Mouse (Mus musculus): Measurements from ENCODE around the gene Rffl.

The Rffl gene

DNA sequence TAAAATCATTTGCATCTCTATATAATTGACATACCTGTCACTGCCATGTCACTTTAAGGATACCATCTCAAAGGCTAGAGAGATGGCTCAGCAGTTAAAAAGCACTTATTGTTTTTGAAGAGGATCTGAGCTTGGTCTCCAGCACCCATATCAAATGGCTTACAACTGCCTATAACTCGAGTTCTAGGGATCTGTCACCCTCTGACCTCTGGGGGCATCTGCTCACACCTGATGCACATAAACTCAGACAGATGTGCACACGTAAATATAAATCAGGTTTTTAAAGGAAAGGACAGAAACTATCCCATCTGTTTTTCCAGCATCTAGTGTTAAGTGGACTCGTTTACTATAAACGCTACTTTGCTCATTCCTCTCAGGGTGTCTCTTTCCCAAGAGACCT lies 107.7 kb downstream of the Rffl start:
- peak; percentile 11 for DNase-seq

DNA sequence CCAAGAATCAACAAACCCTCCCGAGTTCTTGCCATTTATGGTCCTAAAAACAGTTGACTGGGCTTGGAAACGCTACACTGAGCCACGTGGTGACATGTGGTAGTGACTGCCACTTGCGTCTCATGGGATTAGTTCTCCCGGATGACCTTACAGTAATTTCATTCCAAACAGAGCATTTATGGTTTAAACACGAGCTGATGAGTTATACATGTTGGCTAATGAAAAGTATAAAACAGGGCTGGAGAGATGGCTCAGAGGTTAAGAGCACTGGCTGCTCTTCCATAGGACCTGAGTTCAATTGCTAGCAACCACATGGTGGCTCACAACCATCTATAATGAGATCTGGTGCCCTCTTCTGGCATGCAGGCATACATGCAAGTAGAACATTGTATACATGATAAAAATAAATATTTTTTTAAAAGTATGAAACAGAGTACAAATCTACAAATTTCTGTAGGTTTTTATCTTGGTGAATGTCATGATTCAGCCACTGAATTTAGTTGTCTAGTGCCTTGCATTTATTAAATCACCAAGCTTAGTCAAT lies 108.7 kb downstream of the Rffl start:
- no peak for DNase-seq

DNA sequence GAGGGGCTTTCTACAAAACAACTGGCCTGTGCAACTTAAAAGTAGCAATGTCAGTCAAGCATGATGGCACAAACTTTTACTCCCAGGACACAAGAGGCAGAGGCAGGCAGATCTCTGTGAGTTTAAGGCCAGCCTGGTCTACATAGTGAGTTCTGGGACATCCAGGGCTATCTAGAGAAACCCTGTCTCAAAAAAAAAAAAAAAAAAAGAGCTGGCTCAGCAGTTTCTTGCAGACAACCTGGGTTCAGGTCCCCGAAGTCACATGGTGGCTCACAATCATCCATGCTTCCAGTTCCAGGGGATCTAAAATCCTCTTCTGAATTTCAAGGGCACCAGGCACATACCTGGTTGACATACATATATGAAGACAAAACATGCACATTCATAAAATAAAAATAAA lies 115.1 kb downstream of the Rffl start:
- DNase-seq = no peak
